Mouse (Mus musculus) stomach, postnatal 0 days (tissue): ENCODE measurements around the gene Rptor.

Experiments
- CTCF ChIP-seq: IDR thresholded peaks from 2 replicates; pipeline ENCODE4 v1.5.1; 2016; ENCODE audit warnings: antibody characterized with exemption, low read depth, mild to moderate bottlenecking, moderate library complexity
- EP300 ChIP-seq: optimal IDR thresholded peaks from 2 replicates; pipeline ENCODE3; 2016; ENCODE audit warnings: antibody characterized with exemption

- no peak for TF ChIP-seq CTCF
- no peak for TF ChIP-seq EP300
These were observed 41.4 kb downstream of the Rptor start for GRCm38 (mm10) chr11:119644140-119644539.
